Mouse (Mus musculus) gonadal fat pad, adult 2 months (tissue): ENCODE measurements around the gene Tbx3. TPM values are rescaled to one million over a fixed set of nuclear protein-coding genes. Genes with fewer than 3 reads are reported as not detected.

Source experiments
- DNase-seq: peaks from one replicate; pipeline ENCODE4 v3.0.0-alpha.2; 2012; ENCODE audit warnings: low read depth
- polyA plus RNA-seq: library from polyadenylated mRNA; depleted of rRNA; stranded (reverse); fragments of >200 nt; gene quantifications from 2 replicates; pipeline ENCODE4 v1.2.3, GENCODE M21; 2012

The Tbx3 gene
- polyA plus RNA-seq, 1 experiment = 36.1 TPM

- DNase-seq = no peak
These were observed 9.3 kb downstream of the Tbx3 start for GRCm38 (mm10) chr5:119679614-119680328.

- no peak for DNase-seq
These were observed 10.0 kb downstream of the Tbx3 start for GRCm38 (mm10) chr5:119680329-119681010.

- DNase-seq = no peak
These were observed 10.8 kb downstream of the Tbx3 start for GRCm38 (mm10) chr5:119681011-119681832.

- no peak for DNase-seq
These were observed 11.4 kb downstream of the Tbx3 start for GRCm38 (mm10) chr5:119681833-119682210.

GRCm38 (mm10) chr5:119682646-119683515 lies 12.4 kb downstream of the Tbx3 start:
- no peak for DNase-seq

- no peak for DNase-seq
These were observed 13.4 kb downstream of the Tbx3 start for GRCm38 (mm10) chr5:119683861-119684260.

GRCm38 (mm10) chr5:119684701-119685391 lies 14.4 kb downstream of the Tbx3 start:
- no peak for DNase-seq

- no peak for DNase-seq
These were observed 15.2 kb downstream of the Tbx3 start for GRCm38 (mm10) chr5:119685446-119686198.

GRCm38 (mm10) chr5:119686199-119686964 lies 15.9 kb downstream of the Tbx3 start:
- no peak for DNase-seq

GRCm38 (mm10) chr5:119687005-119687855 lies 16.8 kb downstream of the Tbx3 start:
- no peak for DNase-seq

GRCm38 (mm10) chr5:119687856-119688206 lies 17.4 kb downstream of the Tbx3 start:
- DNase-seq = no peak

GRCm38 (mm10) chr5:119688306-119688705 lies 17.8 kb downstream of the Tbx3 start:
- DNase-seq = no peak

- no peak for DNase-seq
These were observed 18.5 kb downstream of the Tbx3 start for GRCm38 (mm10) chr5:119688914-119689420.

- DNase-seq = no peak
These were observed 19.0 kb downstream of the Tbx3 start for GRCm38 (mm10) chr5:119689501-119689900.

GRCm38 (mm10) chr5:119691075-119691474 lies 20.6 kb downstream of the Tbx3 start:
- no peak for DNase-seq

- no peak for DNase-seq
These were observed 22.0 kb downstream of the Tbx3 start for GRCm38 (mm10) chr5:119692425-119692824.

GRCm38 (mm10) chr5:119694914-119695313 lies 24.4 kb downstream of the Tbx3 start:
- DNase-seq = no peak

GRCm38 (mm10) chr5:119703031-119703430 lies 32.6 kb downstream of the Tbx3 start:
- no peak for DNase-seq
